Mouse (Mus musculus): ENCODE data around the gene Lrrfip1. TPM values are rescaled to one million over a fixed set of nuclear protein-coding genes. Genes with fewer than 3 reads are reported as not detected.

The Lrrfip1 gene
- polyA plus RNA-seq, 1 experiment, result 51.9 TPM

DNA sequence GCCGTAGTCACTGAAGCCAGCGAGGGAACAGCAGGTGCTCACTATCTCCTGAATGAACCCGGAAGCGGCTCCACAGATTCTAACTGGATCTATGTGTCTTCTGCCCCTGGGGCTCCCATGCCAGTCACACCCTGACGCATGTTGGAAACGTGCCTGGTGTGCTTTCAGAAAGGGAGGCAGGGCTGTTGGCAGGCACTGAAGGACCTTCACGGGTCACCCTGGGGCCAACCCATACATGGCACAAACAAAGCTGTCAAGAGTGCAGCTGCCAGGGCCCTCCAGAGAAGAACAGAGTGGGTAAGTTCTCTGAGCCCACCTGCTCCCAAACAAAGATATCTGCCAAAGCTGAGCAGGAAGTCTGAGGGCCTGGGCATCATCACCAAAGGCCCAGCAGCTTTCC is 31.0 kb upstream of the Lrrfip1 start:
- 82% methylated on average over 7 of the region's 7 CpGs for WGBS
- H3K4me3 ChIP-seq (replicated peaks; ENCODE audit: control insufficient read depth, low read depth, low read length), result no peak overlapping the region
- no peak for TF ChIP-seq CTCF (IDR thresholded peaks at IDR 0.05; ENCODE audit: control insufficient read depth, insufficient read depth, low read length)
- no peak for TF ChIP-seq POLR2A (IDR thresholded peaks at IDR 0.05; ENCODE audit: borderline replicate concordance, control insufficient read depth, low read depth, low read length)
- no peak overlapping the region for H3K27ac ChIP-seq (ENCODE audit: control insufficient read depth, insufficient read depth, low read depth, low read length, poor library complexity)
- H3K4me1 ChIP-seq (ENCODE audit: control insufficient read depth, insufficient read depth, low read length), result no peaks in the 10 kb centered on the region; the same call in 1 of the 2 replicates

DNA sequence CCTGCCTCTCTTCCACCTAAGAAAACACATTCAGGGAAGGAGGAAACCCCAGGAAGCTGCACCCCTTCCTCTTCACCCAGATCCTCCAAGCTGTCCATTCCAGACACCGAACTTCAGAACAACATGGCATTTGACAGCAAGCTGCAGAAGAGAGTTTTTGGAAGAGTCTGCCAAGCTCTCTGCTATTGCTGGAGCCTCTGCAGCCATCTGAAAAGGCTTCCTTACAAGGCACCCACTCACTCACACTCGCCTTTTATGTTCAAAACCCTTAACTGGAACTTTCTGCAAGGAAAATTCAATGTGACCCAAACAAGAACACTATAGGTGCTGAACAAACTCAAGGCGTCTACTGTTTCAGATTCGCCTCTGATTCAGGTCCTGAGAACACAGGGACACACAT is 29.9 kb upstream of the Lrrfip1 start:
- TF ChIP-seq CTCF (IDR thresholded peaks at IDR 0.05; ENCODE audit: control insufficient read depth, insufficient read depth, low read length), result no peak
- no peak for TF ChIP-seq POLR2A (IDR thresholded peaks at IDR 0.05; ENCODE audit: borderline replicate concordance, control insufficient read depth, low read depth, low read length)
- 43% methylated on average over 4 of the region's 4 CpGs for WGBS
- no peak overlapping the region for H3K4me3 ChIP-seq (replicated peaks; ENCODE audit: control insufficient read depth, low read depth, low read length)
- H3K27ac ChIP-seq (ENCODE audit: control insufficient read depth, insufficient read depth, low read depth, low read length, poor library complexity), result no peak overlapping the region
- no peaks in the 10 kb centered on the region; the same call in 1 of the 2 replicates for H3K4me1 ChIP-seq (ENCODE audit: control insufficient read depth, insufficient read depth, low read length)

DNA sequence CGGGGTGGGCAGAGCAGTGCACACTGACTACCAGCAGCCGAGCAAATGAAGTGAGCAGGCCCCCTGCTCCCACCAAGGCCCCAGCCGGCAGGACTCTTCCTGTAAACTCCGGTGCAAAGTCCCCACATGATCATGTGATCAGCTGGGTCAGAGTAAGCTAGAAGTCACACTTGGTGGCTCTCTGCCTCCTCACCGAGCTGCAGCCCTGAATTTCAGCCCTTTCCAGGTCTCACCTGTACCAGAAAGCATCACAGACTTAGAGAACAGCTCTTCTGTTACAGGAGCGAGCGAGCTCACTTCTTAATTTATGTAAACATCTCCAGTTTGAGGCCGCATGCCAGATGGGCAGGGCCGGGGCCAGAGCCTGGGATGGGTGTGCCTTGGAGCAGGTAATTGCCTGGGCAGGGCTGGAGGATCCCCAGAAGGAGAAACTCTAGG is 29.2 kb upstream of the Lrrfip1 start, which contains the start of gene Rab17:
Gene Rab17 (minus strand): TSS at position 315 of the 438 bp plus-strand sequence.
- TF ChIP-seq CTCF (IDR thresholded peaks at IDR 0.05; ENCODE audit: control insufficient read depth, insufficient read depth, low read length) (no peak), POLR2A (IDR thresholded peaks at IDR 0.05; ENCODE audit: borderline replicate concordance, control insufficient read depth, low read depth, low read length) (no peak)
- WGBS, result 25% methylated on average over 9 of the region's 9 CpGs
- no peak within 1 kb of the TSS for H3K27ac ChIP-seq (ENCODE audit: control insufficient read depth, insufficient read depth, low read depth, low read length, poor library complexity)
- no peaks in the 10 kb centered on the region; the same call in 1 of the 2 replicates for H3K4me1 ChIP-seq (ENCODE audit: control insufficient read depth, insufficient read depth, low read length)
- H3K4me3 ChIP-seq (replicated peaks; ENCODE audit: control insufficient read depth, low read depth, low read length), result no peak within 1 kb of the TSS

DNA sequence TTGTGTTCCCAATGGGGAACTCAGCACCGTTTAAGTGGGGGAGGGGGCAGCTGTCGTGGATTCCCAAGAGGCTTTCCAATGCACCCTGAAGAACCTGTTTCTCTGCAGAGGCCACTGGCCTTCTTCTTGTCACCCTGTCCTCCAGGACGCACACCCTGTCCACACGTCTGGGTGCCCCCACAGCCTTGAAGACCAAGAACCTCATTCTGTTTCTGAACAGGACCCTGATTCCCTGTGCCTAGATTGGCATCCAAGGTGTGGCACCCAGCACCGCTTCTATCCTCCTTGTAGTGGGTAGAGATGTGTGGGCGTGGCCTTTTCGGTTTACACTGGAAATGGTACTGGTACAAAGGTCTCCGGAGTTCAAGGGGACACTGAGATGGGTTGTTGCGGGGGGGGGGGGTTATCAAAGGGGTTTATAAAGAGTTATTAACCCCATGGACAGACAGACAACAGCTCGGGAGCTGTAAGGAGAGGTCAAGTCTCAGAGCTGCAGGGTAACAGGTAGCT is 28.6 kb upstream of the Lrrfip1 start:
- WGBS, result 75% methylated on average over 10 of the region's 10 CpGs
- Histone ChIP-seq H3K4me3 (replicated peaks; ENCODE audit: control insufficient read depth, low read depth, low read length) (no peak overlapping the region), H3K27ac (ENCODE audit: control insufficient read depth, insufficient read depth, low read depth, low read length, poor library complexity) (no peak overlapping the region), H3K4me1 (ENCODE audit: control insufficient read depth, insufficient read depth, low read length) (peaks cover 2% of the 10 kb centered on the region; the same call in 1 of the 2 replicates)
- no peak for TF ChIP-seq CTCF (IDR thresholded peaks at IDR 0.05; ENCODE audit: control insufficient read depth, insufficient read depth, low read length)
- TF ChIP-seq POLR2A (IDR thresholded peaks at IDR 0.05; ENCODE audit: borderline replicate concordance, control insufficient read depth, low read depth, low read length), result no peak

DNA sequence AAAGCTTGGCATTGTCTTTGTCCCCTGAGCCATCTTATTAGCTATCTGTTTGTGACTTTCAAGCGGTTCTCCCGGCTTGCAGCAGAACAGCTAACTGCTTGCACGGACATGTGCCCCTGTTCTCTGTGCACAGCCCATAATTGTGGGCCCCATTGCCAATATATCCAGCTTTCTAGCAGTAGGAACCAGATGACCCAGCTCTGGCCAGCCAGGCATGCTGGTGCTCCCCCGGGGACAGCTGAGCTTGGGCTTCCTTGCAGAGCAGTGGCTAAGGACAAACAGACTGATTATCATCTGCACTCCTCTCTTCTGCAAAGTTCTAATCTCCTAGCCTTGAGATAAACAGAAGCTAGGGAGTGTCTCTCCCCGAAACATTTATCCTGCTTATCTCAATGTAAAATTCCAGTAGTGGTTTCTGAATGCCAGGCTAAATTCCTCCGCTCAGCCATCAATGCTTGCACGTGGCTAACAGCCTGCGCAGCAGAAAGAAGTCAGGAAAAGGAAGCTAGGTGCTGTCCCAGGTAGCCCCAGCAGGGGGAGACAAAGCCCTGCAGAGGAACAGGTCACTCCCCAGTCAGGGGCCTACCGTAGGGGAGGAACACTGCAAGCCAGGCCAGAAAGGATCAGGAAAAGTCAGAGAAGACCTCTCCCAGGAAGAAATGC is 25.5 kb upstream of the Lrrfip1 start:
- H3K4me1 ChIP-seq (ENCODE audit: control insufficient read depth, insufficient read depth, low read length), result peaks cover 4% of the 10 kb centered on the region; the same call in 1 of the 2 replicates
- no peak overlapping the region for H3K4me3 ChIP-seq (replicated peaks; ENCODE audit: control insufficient read depth, low read depth, low read length)
- TF ChIP-seq CTCF (IDR thresholded peaks at IDR 0.05; ENCODE audit: control insufficient read depth, insufficient read depth, low read length) (peak; percentile 96), POLR2A (IDR thresholded peaks at IDR 0.05; ENCODE audit: borderline replicate concordance, control insufficient read depth, low read depth, low read length) (no peak)
- 29% methylated on average over 9 of the region's 9 CpGs for WGBS
- H3K27ac ChIP-seq (ENCODE audit: control insufficient read depth, insufficient read depth, low read depth, low read length, poor library complexity), result no peak overlapping the region

DNA sequence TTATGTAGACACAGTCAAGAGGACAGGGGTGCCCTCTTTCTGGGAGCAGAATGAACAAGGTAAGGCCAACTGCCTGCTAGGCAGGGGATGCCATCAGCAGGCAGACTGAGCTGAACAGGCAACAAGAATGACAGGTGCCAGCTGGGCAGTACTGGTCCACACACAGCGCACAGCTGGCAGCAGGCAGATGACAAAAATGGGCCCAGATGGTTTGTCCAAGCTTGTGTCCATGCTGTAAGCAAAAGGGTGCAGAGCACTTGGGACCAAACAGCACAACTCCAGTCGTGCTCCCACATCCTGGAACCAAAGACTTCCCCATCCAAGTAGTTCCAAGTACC is 25.0 kb upstream of the Lrrfip1 start:
- TF ChIP-seq CTCF (IDR thresholded peaks at IDR 0.05; ENCODE audit: control insufficient read depth, insufficient read depth, low read length) (no peak), POLR2A (IDR thresholded peaks at IDR 0.05; ENCODE audit: borderline replicate concordance, control insufficient read depth, low read depth, low read length) (no peak)
- WGBS, result 61% methylated on average over 2 of the region's 2 CpGs

DNA sequence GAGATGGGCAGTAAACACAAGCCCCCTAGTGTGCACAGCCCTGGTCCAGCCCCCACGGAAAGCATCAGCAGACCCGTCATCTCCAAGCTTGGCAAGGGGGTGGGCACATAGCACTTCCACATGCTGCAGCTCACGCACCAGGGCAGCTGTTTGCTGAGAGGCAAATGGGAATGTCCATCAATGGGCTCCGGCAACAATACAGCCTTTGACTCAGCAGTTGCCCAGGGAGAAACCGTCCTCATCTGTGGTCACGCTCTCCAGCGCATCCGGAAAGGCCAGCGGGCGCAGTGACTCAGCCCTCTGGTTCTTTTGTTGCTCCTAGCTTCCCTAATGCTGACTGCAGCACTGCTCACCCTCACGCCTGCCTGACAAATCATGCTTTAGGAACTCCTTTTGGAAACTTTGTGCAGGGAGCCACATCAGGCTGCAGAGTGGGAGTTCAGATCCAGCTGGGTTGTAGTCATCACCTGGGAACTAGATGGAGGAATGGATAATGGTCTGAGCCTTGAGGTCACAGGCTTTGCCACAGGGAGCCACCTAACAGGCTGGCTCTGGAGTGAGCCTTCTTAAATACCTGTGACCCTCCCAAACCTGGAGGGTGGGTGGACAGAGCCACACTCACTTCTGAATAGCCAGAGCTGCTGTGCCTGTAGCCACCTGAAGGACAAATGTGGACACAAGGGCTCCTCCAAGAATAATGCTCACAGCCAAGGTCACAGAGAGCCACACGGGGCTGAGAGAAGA is 23.5 kb upstream of the Lrrfip1 start:
- WGBS, result 7% methylated on average over 12 of the region's 12 CpGs

More for the DNA sequence above, 25.0 kb upstream of the Lrrfip1 start:
- Histone ChIP-seq H3K4me3 (replicated peaks; ENCODE audit: control insufficient read depth, low read depth, low read length) (no peak overlapping the region), H3K27ac (ENCODE audit: control insufficient read depth, insufficient read depth, low read depth, low read length, poor library complexity) (no peak overlapping the region), H3K4me1 (ENCODE audit: control insufficient read depth, insufficient read depth, low read length) (peaks cover 4% of the 10 kb centered on the region; the same call in 1 of the 2 replicates)

DNA sequence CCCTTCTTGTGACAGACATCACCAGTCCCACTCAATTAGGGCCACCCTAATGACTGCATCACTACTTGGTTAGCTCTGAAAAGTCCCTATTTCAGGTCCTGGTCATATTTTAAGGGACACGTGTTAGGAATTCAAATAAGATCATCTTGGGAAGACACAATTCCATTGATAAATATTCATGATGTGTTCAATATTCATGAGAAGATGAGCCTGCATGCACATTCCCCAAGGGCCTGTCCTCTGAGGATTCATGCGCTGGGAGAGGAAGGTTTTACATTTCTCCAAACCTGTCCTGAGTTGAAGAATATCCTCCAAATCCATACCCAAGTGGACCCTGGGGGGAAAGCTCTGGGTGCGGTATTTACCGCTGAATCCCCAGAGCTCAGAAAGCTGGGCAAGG is 22.6 kb upstream of the Lrrfip1 start:
- no peak overlapping the region for H3K4me3 ChIP-seq (replicated peaks; ENCODE audit: control insufficient read depth, low read depth, low read length)
- TF ChIP-seq POLR2A (IDR thresholded peaks at IDR 0.05; ENCODE audit: borderline replicate concordance, control insufficient read depth, low read depth, low read length) (no peak), CTCF (IDR thresholded peaks at IDR 0.05; ENCODE audit: control insufficient read depth, insufficient read depth, low read length) (no peak)
- H3K4me1 ChIP-seq (ENCODE audit: control insufficient read depth, insufficient read depth, low read length), result peaks cover 4% of the 10 kb centered on the region; the same call in 1 of the 2 replicates
- no peak overlapping the region for H3K27ac ChIP-seq (ENCODE audit: control insufficient read depth, insufficient read depth, low read depth, low read length, poor library complexity)
- 91% methylated on average over 4 of the region's 4 CpGs for WGBS

More for the DNA sequence above, 23.5 kb upstream of the Lrrfip1 start:
- no peak for TF ChIP-seq POLR2A (IDR thresholded peaks at IDR 0.05; ENCODE audit: borderline replicate concordance, control insufficient read depth, low read depth, low read length)
- TF ChIP-seq CTCF (IDR thresholded peaks at IDR 0.05; ENCODE audit: control insufficient read depth, insufficient read depth, low read length), result no peak
- no peak overlapping the region for H3K4me3 ChIP-seq (replicated peaks; ENCODE audit: control insufficient read depth, low read depth, low read length)
- H3K27ac ChIP-seq (ENCODE audit: control insufficient read depth, insufficient read depth, low read depth, low read length, poor library complexity), result no peak overlapping the region; the same call in 1 of the 2 replicates
- H3K4me1 ChIP-seq (ENCODE audit: control insufficient read depth, insufficient read depth, low read length), result peaks cover 4% of the 10 kb centered on the region; the same call in 1 of the 2 replicates

Data from bone marrow, adult 2 months (tissue).